Mouse (Mus musculus): ENCODE measurements at regions not wholly inside any gene's neighbourhood (a gene's known extent, or its start where the extent isn't known, plus 50 kb on each side); places are given as distances from the start of the nearest gene placed in this dataset.
"Not testable (repeated sequence)": the region's sequence is repeated elsewhere in the genome, so short reads cannot be mapped to it uniquely, and the experiment has no call there.

DNA sequence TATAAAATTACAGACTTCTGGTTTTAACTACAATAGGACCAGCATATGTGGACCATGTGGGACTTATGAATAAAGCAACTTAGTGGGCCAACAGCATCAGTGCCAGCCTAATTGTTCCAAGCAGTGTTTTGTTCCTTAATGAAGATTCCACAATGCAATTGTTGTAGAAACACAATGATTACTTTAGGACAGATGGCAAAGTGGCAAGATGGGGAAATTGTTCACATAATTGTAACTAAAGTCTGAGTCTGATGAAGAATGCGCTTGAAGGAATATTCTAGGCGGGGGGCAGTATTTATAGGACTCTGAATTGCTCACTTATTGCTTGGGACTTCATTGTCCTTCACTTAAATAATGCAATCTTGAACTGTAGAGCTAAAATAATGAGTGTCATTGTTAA, 253.4 kb upstream of the Kcnj3 start:
- WGBS, result 75% methylated on average over 2 of the region's 2 CpGs

DNA sequence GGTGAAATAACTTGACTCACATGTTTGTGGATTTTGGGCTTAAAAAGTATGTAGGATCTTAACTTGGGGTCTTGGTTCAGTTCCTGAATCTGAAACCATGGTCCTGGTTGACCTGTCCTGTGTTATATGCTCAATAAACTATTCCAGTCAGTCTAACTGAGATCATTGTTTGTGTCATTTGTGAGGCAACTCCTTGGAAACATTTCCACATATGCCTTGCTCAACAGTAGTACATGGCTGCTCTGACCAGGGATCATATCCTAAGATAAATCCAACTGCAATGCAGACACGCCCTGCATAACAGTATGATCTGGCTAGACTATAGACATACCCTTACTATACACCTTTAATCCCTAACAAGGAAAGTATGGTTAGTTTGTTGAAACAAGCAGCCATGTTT, 228.9 kb upstream of the Kcnj3 start:
- Histone ChIP-seq H3K36me3 (ENCODE audit: control insufficient read depth, insufficient read depth, low read length) (no peaks in the 10 kb centered on the region), H3K27me3 (ENCODE audit: control insufficient read depth, insufficient read depth, low read length) (no peaks in the 10 kb centered on the region), H3K27ac (ENCODE audit: insufficient read depth, low read depth, low read length) (no peak overlapping the region), H3K4me3 (ENCODE audit: low read depth, low read length) (no peak overlapping the region), H3K4me1 (ENCODE audit: control insufficient read depth, insufficient read depth, insufficient read length, low read length) (no peaks in the 10 kb centered on the region)
- TF ChIP-seq POLR2A (IDR thresholded peaks at IDR 0.05; ENCODE audit: low read depth, low read length) (no peak), CTCF (IDR thresholded peaks at IDR 0.05; ENCODE audit: extremely low read depth, insufficient read length, insufficient replicate concordance, low read depth, low read length) (no peak)
- 75% methylated on average over 1 of the region's 1 CpGs for WGBS

More for the DNA sequence above, 253.4 kb upstream of the Kcnj3 start:
- no peak for TF ChIP-seq CTCF (IDR thresholded peaks at IDR 0.05; ENCODE audit: extremely low read depth, insufficient read length, insufficient replicate concordance, low read depth, low read length)
- no peak for TF ChIP-seq POLR2A (IDR thresholded peaks at IDR 0.05; ENCODE audit: low read depth, low read length)
- no peak overlapping the region for H3K27ac ChIP-seq (ENCODE audit: insufficient read depth, low read depth, low read length)
- H3K36me3 ChIP-seq (ENCODE audit: control insufficient read depth, insufficient read depth, low read length), result no peaks in the 10 kb centered on the region
- H3K27me3 ChIP-seq (ENCODE audit: control insufficient read depth, insufficient read depth, low read length), result no peaks in the 10 kb centered on the region
- H3K4me3 ChIP-seq (ENCODE audit: low read depth, low read length), result no peak overlapping the region
- no peaks in the 10 kb centered on the region for H3K4me1 ChIP-seq (ENCODE audit: control insufficient read depth, insufficient read depth, insufficient read length, low read length)

DNA sequence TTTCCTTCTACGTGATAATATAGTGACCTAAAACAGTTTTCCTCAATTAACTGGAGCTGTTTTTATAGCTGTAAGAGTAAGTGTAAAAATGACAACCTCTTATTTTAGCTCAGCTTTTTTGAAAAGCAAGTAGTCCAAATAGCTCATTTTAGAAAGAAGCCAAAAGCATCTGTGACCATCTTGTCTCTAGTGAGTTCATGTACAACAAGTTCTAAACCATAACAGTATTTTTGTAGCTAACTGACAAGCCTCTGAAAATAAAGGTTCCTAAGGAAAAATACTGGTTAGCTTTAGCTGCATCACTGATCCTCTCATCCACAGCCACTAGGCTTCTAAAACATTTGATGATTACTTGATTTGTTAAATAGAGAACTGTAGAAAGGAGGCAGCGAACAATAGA, 227.2 kb upstream of the Kcnj3 start:
- no peak overlapping the region for H3K27ac ChIP-seq (ENCODE audit: insufficient read depth, low read depth, low read length)
- no peaks in the 10 kb centered on the region for H3K36me3 ChIP-seq (ENCODE audit: control insufficient read depth, insufficient read depth, low read length)
- TF ChIP-seq POLR2A (IDR thresholded peaks at IDR 0.05; ENCODE audit: low read depth, low read length), result no peak
- no peak for TF ChIP-seq CTCF (IDR thresholded peaks at IDR 0.05; ENCODE audit: extremely low read depth, insufficient read length, insufficient replicate concordance, low read depth, low read length)
- H3K4me1 ChIP-seq (ENCODE audit: control insufficient read depth, insufficient read depth, insufficient read length, low read length), result no peaks in the 10 kb centered on the region
- 70% methylated on average over 2 of the region's 2 CpGs for WGBS
- no peak overlapping the region for H3K4me3 ChIP-seq (ENCODE audit: low read depth, low read length)
- H3K27me3 ChIP-seq (ENCODE audit: control insufficient read depth, insufficient read depth, low read length), result no peaks in the 10 kb centered on the region

DNA sequence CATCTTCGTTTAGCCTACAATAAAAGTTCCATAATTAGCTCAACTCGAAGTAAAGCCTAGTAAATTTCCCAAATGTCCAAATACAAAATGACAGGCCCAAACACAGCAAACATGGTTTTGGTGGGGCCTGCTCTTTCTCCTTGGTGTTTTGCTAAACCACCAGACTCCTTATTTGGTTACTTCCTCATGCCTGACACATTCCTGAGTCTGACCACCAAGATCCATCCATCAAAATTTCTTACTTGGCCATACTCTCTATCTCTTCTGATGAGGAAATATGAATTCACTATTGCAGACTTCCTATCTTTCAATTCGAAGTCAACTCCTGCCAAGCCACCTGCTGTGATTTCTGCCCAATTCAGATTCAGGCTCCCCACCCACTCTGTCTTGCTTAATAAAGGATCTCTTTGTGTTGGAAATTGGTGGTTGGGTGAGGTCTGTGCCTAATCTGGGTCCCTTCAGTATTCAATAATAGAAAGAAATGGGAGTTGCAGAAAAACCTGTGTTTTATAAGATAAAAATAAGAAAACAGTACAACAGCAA, 225.9 kb upstream of the Kcnj3 start:
- H3K27me3 ChIP-seq (ENCODE audit: control insufficient read depth, insufficient read depth, low read length), result no peaks in the 10 kb centered on the region
- no peaks in the 10 kb centered on the region for H3K36me3 ChIP-seq (ENCODE audit: control insufficient read depth, insufficient read depth, low read length)
- no peak overlapping the region for H3K4me3 ChIP-seq (ENCODE audit: low read depth, low read length)
- H3K4me1 ChIP-seq (ENCODE audit: control insufficient read depth, insufficient read depth, insufficient read length, low read length), result no peaks in the 10 kb centered on the region
- H3K27ac ChIP-seq (ENCODE audit: insufficient read depth, low read depth, low read length), result no peak overlapping the region
- 50% methylated on average over 3 of the region's 3 CpGs for WGBS
- no peak for TF ChIP-seq CTCF (IDR thresholded peaks at IDR 0.05; ENCODE audit: extremely low read depth, insufficient read length, insufficient replicate concordance, low read depth, low read length)
- TF ChIP-seq POLR2A (IDR thresholded peaks at IDR 0.05; ENCODE audit: low read depth, low read length), result no peak

DNA sequence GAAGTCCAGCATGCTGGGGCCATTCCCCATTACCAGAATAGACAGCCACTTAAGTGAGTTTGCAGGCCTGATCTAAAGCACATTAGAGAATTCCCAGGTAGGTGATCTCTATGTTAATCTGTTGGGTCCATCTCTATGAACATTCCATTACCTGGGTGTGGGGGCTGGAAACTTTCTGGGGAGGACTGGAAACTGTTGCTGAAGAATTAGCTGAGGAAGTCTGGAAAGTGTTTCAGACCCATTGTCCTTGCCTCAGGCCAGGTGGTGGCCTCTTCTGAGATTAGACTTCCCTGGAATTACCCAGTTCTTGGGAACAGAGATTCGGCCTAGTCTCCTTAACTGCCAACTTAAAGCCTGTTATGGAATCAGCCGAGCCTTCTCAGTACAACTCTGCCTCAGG, 224.5 kb upstream of the Kcnj3 start:
- Histone ChIP-seq H3K27me3 (ENCODE audit: control insufficient read depth, insufficient read depth, low read length) (no peaks in the 10 kb centered on the region), H3K4me3 (ENCODE audit: low read depth, low read length) (no peak overlapping the region), H3K36me3 (ENCODE audit: control insufficient read depth, insufficient read depth, low read length) (no peaks in the 10 kb centered on the region), H3K27ac (ENCODE audit: insufficient read depth, low read depth, low read length) (no peak overlapping the region), H3K4me1 (ENCODE audit: control insufficient read depth, insufficient read depth, insufficient read length, low read length) (no peaks in the 10 kb centered on the region)
- WGBS, result 89% methylated on average over 2 of the region's 2 CpGs
- TF ChIP-seq POLR2A (IDR thresholded peaks at IDR 0.05; ENCODE audit: low read depth, low read length) (no peak), CTCF (IDR thresholded peaks at IDR 0.05; ENCODE audit: extremely low read depth, insufficient read length, insufficient replicate concordance, low read depth, low read length) (no peak)

GRCm38 (mm10) chr2:55222046-55222445, 213.7 kb upstream of the Kcnj3 start:
- no peaks in the 10 kb centered on the region for H3K36me3 ChIP-seq (ENCODE audit: control insufficient read depth, insufficient read depth, low read length)
- 59% methylated on average over 2 of the region's 2 CpGs for WGBS
- TF ChIP-seq POLR2A (IDR thresholded peaks at IDR 0.05; ENCODE audit: low read depth, low read length) (no peak), CTCF (IDR thresholded peaks at IDR 0.05; ENCODE audit: extremely low read depth, insufficient read length, insufficient replicate concordance, low read depth, low read length) (no peak)
- H3K4me3 ChIP-seq (ENCODE audit: low read depth, low read length), result no peak overlapping the region
- no peaks in the 10 kb centered on the region for H3K27me3 ChIP-seq (ENCODE audit: control insufficient read depth, insufficient read depth, low read length)
- H3K27ac ChIP-seq (ENCODE audit: insufficient read depth, low read depth, low read length), result no peak overlapping the region
- H3K4me1 ChIP-seq (ENCODE audit: control insufficient read depth, insufficient read depth, insufficient read length, low read length), result no peaks in the 10 kb centered on the region

- not testable (repeated sequence) for H3K4me1 ChIP-seq (ENCODE audit: control insufficient read depth, insufficient read depth, insufficient read length, low read length); H3K27ac ChIP-seq (ENCODE audit: insufficient read depth, low read depth, low read length); H3K4me3 ChIP-seq (ENCODE audit: low read depth, low read length); H3K27me3 ChIP-seq (ENCODE audit: control insufficient read depth, insufficient read depth, low read length); H3K36me3 ChIP-seq (ENCODE audit: control insufficient read depth, insufficient read depth, low read length)
- 77% methylated on average over 5 of the region's 5 CpGs for WGBS
These were observed 213.0 kb upstream of the Kcnj3 start for GRCm38 (mm10) chr2:55222741-55223140.
